Mouse (Mus musculus): Measurements from ENCODE around the gene Gm11011.

GRCm38 (mm10) chr2:169634619-169635382 is 47.3 kb upstream of the Gm11011 start:
- TF ChIP-seq CTCF (IDR thresholded peaks at IDR 0.05; ENCODE audit: extremely low read depth, insufficient read length, insufficient replicate concordance, low read depth, low read length): no peak
- TF ChIP-seq POLR2A (IDR thresholded peaks at IDR 0.05; ENCODE audit: low read depth, low read length): no peak

Data from small intestine, adult 2 months (tissue).